Mouse (Mus musculus): Measurements from ENCODE around the gene Nr5a1. TPM values are rescaled to one million over a fixed set of nuclear protein-coding genes. Genes with fewer than 3 reads are reported as not detected.

Nr5a1 gene
- 0.05 and 1.1 TPM in 2 replicates for polyA plus RNA-seq (2015; fragmentation: Nextera tagmentation; extraction: Ambion mirVana)

DNA sequence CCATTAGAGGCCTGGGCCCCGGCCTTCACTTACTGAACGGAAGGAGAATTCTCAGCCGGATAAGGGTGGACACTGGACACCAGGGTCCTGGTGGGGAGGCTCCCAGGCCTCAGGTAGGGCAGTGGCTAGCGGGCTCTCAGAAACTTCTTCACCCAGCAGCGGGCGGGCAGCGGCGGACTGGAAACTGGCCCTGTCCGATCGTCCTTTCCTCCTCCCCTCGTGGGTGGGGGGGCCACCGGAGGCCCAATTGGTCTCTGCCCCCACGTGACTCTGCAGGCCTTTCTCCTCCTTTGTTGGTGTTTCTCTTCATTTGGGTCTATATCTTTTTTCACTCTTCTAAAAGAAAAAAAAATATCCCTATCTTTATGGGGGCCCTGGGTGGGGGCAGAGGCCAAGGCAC lies at the start of gene Nr5a1:
Gene Nr5a1 (minus strand): TSS at position 219 of the 400 bp plus-strand sequence.
- Histone ChIP-seq H3K9me3 (no peaks in the 10 kb centered on the region), H3K27me3 (replicated peaks) (peaks cover 48% of the 10 kb centered on the region), H3K4me2 (replicated peaks) (no peak within 1 kb of the TSS), H3K4me3 (replicated peaks) (no peak within 1 kb of the TSS), H3K4me1 (replicated peaks) (peaks cover 20% of the 10 kb centered on the region), H3K9ac (no peak within 1 kb of the TSS), H3K36me3 (no peaks in the 10 kb centered on the region), H3K27ac (no peak within 1 kb of the TSS)
- ATAC-seq: no peak
- 88% methylated on average over 13 of the region's 13 CpGs for WGBS

DNA sequence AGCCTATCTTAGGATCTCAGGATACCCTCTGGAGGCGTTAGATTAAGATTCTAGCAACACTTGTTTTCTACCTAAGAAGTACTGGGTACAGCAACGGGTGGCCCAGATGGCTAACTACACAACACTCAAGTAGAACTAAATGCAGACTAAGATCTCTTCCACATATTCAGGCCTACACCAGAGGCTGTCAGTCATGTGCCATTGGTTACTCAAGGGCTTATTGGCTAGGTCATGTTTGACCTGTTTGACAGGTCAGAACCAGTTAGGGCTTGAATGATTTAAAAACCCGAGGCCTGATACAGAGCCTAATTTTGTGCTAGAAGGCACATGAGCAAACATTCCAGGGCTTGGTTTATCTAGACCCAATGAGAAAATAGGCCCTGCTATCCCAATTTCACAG lies 25.5 kb upstream of the Nr5a1 start:
- no peak overlapping the region for H3K4me2 ChIP-seq (replicated peaks)
- no peak for ATAC-seq
- WGBS: 74% methylated on average over 3 of the region's 3 CpGs

DNA sequence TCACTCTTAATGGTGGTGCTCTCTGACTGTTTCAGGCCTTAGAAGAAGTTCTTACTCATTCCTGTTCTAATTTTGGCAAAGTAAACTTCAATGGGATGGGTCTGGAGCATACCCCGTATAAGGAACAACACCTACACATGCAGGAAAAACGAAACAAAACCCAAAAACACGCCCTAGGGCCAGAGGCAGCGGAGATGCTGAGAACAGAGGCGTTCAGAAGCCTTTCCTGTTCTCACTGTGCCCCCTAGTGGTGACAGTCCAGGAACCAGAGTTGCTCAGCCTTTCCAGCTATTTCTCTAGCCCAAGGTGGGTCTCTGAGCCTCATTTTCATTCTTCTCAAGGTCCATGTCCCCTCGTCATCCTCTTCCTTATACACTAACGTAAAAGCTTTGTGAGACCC lies 25.1 kb upstream of the Nr5a1 start:
- Histone ChIP-seq H3K9me3 (no peaks in the 10 kb centered on the region), H3K4me1 (replicated peaks) (no peaks in the 10 kb centered on the region), H3K4me2 (replicated peaks) (no peak overlapping the region), H3K36me3 (no peaks in the 10 kb centered on the region), H3K27ac (no peak overlapping the region), H3K4me3 (replicated peaks) (no peak overlapping the region), H3K27me3 (replicated peaks) (no peaks in the 10 kb centered on the region), H3K9ac (no peak overlapping the region)
- ATAC-seq: 0 out of 2 replicates have a peak, but pooled peaks have one; percentile 61
- 33% methylated on average over 7 of the region's 7 CpGs for WGBS

More for the DNA sequence above, 25.5 kb upstream of the Nr5a1 start:
- Histone ChIP-seq H3K4me1 (replicated peaks) (no peaks in the 10 kb centered on the region), H3K27ac (no peak overlapping the region), H3K36me3 (no peaks in the 10 kb centered on the region), H3K9ac (no peak overlapping the region), H3K27me3 (replicated peaks) (no peaks in the 10 kb centered on the region), H3K9me3 (no peaks in the 10 kb centered on the region), H3K4me3 (replicated peaks) (no peak overlapping the region)

DNA sequence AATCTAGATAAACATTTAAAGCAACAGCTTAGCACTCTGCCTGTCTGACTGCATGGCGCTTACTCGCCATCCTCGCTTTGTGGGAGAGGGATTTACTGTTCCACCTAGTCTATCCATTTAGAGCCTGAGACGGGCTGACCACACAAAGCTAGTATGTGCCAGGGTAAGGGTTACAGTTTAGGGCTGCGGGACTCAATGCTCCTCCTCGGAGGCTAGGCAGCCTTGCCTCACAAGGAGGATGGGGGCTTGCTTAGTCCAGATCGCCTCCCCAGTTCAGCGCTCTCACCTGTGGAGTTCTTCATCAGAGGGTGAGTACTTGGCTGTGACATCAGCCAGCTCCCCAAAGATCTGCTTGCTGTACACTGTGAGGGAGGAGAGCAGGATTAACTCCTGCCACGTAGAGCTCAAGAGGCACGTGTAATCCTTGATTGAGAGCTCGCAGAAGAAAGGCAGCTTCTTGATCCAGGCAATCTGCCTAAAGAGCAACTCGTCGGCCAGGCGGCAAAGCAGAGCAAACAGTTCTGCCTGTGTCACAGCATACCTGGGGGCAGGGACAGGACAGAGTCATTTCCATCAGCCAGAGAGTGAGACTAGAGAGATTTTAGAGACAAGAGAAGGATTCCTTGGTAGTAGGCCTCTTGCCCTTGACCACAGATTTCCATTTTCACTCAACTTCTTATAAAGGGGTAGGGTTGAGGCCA lies 24.4 kb upstream of the Nr5a1 start:
- no peak overlapping the region for H3K4me2 ChIP-seq (replicated peaks)
- no peaks in the 10 kb centered on the region for H3K36me3 ChIP-seq
- 86% methylated on average over 14 of the region's 14 CpGs for WGBS
- H3K27ac ChIP-seq: no peak overlapping the region
- no peak for ATAC-seq
- H3K9ac ChIP-seq: no peak overlapping the region
- no peak overlapping the region for H3K4me3 ChIP-seq (replicated peaks)
- H3K27me3 ChIP-seq (replicated peaks): no peaks in the 10 kb centered on the region
- H3K4me1 ChIP-seq (replicated peaks): no peaks in the 10 kb centered on the region
- H3K9me3 ChIP-seq: no peaks in the 10 kb centered on the region

DNA sequence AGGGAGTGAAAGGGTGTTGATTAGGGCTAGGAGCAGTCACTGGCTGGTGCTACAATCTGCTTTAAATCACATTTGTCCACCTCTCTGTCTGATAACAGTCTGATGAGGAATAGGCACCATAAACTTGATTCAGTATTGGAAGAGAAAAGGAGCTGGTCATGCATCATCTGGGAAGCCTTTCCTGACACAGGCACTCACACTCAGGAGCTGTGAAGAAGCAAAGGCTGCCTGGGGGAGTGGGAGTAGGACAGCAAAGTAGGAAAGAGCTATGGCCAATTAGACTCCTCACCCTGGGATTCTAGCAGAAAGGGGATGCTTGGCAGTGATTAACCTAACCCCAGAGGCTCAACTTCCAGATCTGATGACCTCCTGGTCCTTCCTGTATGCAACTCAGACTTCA lies 21.4 kb upstream of the Nr5a1 start:
- Histone ChIP-seq H3K4me1 (replicated peaks) (no peaks in the 10 kb centered on the region), H3K9ac (no peak overlapping the region), H3K9me3 (no peaks in the 10 kb centered on the region), H3K27ac (no peak overlapping the region), H3K27me3 (replicated peaks) (no peaks in the 10 kb centered on the region), H3K4me2 (replicated peaks) (no peak overlapping the region), H3K36me3 (no peaks in the 10 kb centered on the region), H3K4me3 (replicated peaks) (no peak overlapping the region)
- ATAC-seq: no peak

DNA sequence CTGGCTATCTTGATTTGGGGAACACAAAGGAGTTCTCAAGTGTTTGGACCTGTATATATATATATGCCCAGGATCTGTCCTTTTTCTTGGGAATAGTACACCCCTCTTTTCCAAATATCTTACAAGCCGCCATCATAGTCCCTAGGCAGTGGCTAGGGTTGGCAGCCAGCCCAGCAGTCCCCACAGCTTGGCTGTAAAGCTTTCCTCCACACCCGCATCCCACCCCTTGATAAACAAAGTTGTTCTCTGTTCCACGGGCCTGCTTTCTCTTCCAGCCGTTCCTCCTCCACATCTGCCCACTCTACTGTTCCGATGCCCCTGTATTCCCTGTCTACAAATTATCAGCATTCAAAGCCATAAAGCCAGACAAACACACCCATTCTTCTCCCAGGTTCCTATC lies 20.4 kb upstream of the Nr5a1 start:
- no peaks in the 10 kb centered on the region for H3K4me1 ChIP-seq (replicated peaks)
- H3K36me3 ChIP-seq: no peaks in the 10 kb centered on the region
- no peak overlapping the region for H3K4me3 ChIP-seq (replicated peaks)
- H3K4me2 ChIP-seq (replicated peaks): no peak overlapping the region
- no peak overlapping the region for H3K27ac ChIP-seq
- ATAC-seq: no peak
- 56% methylated on average over 5 of the region's 5 CpGs for WGBS
- H3K27me3 ChIP-seq (replicated peaks): no peaks in the 10 kb centered on the region
- no peaks in the 10 kb centered on the region for H3K9me3 ChIP-seq
- H3K9ac ChIP-seq: no peak overlapping the region

DNA sequence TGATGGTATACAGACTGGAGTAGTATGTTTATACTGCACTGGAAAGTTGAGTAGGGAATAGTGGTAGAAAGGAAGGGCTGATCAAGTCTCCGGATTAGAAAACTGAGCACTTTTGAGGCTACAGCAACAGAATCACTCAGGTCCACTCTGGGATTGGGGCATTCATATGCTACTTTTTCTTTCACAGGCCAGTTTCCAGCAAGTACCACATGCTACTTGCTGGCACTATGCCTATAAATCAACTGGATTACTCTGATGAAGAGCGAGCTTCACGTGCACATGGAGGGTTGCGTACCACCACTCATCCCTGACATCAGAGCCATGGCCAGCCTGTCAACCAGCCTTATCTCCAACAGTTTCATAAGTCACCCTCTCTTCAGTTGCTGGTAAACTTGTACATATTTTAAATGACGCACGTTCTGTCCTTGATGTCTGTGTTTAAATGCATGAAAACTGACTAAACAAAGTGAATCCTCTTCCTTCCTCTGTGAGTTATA lies 16.0 kb upstream of the Nr5a1 start:
- Histone ChIP-seq H3K27me3 (replicated peaks) (no peaks in the 10 kb centered on the region), H3K9me3 (no peaks in the 10 kb centered on the region), H3K4me2 (replicated peaks) (no peak overlapping the region), H3K4me3 (replicated peaks) (no peak overlapping the region), H3K4me1 (replicated peaks) (no peaks in the 10 kb centered on the region), H3K9ac (no peak overlapping the region), H3K36me3 (no peaks in the 10 kb centered on the region), H3K27ac (no peak overlapping the region)
- 88% methylated on average over 6 of the region's 6 CpGs for WGBS
- no peak for ATAC-seq

DNA sequence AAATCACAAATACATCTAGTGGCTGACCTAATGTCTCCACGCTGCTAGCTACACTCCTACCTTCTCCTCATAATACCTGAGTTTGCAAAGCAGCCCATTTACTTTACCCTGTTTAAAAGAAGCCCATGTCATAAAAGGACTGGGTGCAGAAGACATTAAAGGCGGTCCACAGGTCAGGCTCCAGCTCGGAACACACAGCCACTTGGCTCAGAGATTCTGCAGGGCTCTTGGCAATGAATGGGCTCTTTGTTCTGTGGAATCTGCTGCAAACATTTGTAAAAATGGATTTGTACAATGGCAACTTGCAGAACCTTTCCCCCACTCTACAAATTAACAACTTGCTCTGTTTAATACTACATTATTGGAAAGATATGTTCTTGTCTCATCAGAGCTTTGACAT lies 11.1 kb upstream of the Nr5a1 start:
- Histone ChIP-seq H3K4me2 (replicated peaks) (no peak overlapping the region), H3K4me3 (replicated peaks) (no peak overlapping the region), H3K36me3 (no peaks in the 10 kb centered on the region), H3K9me3 (no peaks in the 10 kb centered on the region), H3K27ac (no peak overlapping the region), H3K9ac (no peak overlapping the region), H3K27me3 (replicated peaks) (no peaks in the 10 kb centered on the region), H3K4me1 (replicated peaks) (no peaks in the 10 kb centered on the region)
- 44% methylated on average over 3 of the region's 3 CpGs for WGBS
- ATAC-seq: peak; percentile 60

DNA sequence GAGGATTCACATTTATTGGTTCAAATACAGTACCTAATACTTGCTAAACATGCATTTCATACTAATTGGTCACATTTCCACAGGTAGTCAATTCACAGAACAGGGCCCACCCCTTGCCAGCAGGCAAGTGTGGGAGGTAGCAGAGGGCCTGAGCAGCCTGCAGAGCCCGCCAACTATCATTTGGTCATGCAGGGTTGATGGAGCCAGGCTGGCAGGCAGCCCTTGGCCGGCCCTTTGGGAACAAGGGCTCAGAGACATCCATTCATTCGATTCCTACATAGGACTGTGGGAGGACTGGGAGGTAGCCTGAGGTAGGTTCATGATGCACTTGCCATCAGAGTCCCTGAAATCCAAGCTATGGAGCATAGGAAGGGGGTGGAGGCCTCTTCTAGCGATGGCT lies 9.0 kb upstream of the Nr5a1 start:
- H3K27me3 ChIP-seq (replicated peaks): no peaks in the 10 kb centered on the region
- no peak overlapping the region for H3K9ac ChIP-seq
- no peak for ATAC-seq
- no peaks in the 10 kb centered on the region for H3K9me3 ChIP-seq
- no peaks in the 10 kb centered on the region for H3K4me1 ChIP-seq (replicated peaks)
- H3K36me3 ChIP-seq: no peaks in the 10 kb centered on the region
- whole genome bisulfite sequencing: 81% methylated on average over 4 of the region's 4 CpGs
- no peak overlapping the region for H3K4me2 ChIP-seq (replicated peaks)
- no peak overlapping the region for H3K27ac ChIP-seq
- H3K4me3 ChIP-seq (replicated peaks): no peak overlapping the region

DNA sequence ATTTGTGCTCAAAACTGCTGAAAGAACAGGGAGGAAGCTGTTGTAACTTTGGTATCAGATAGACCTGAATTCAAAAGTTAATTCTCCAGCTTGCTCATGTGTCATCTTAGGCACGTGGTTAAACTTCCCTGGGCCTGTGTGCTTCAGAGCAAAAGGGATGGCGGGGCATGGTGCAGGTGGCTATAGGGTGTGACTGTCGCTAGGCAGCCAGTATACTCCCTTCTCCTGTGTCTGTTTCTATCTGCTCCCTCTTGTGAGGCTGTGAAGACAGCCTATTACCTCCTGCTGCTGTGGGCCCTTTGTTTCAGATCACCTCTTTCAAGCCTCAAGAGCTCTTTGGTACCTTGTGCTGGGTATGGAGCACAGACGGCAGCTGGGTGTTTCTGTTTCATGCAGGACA lies 7.7 kb upstream of the Nr5a1 start:
- Histone ChIP-seq H3K27ac (no peak overlapping the region), H3K27me3 (replicated peaks) (no peaks in the 10 kb centered on the region), H3K4me2 (replicated peaks) (no peak overlapping the region), H3K9me3 (no peaks in the 10 kb centered on the region), H3K9ac (no peak overlapping the region), H3K4me1 (replicated peaks) (no peaks in the 10 kb centered on the region), H3K4me3 (replicated peaks) (no peak overlapping the region), H3K36me3 (no peaks in the 10 kb centered on the region)
- 50% methylated on average over 4 of the region's 4 CpGs for WGBS
- peak; percentile 70 for ATAC-seq

DNA sequence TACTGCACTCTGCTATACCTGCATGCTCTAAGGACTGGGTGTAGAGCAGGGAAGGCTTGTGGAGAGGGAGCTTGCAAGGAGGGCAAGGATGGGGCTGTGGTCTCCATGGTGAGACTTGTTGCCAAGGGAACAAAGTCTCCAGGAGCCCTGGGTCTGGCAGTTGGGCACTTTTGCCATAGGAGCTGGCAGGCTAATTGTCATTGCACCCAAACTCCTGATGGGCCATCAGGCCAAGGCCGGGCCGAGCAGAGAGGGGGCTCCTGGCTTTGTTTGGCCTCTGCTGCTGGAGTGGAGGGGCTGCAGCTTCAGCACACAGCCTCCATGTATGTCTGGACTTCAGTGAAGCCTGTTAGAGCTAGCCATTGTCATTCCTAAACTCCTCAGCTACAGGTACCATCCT lies 6.3 kb upstream of the Nr5a1 start:
- no peaks in the 10 kb centered on the region for H3K9me3 ChIP-seq
- 84% methylated on average over 2 of the region's 2 CpGs for WGBS
- H3K4me2 ChIP-seq (replicated peaks): no peak overlapping the region
- no peaks in the 10 kb centered on the region for H3K4me1 ChIP-seq (replicated peaks)
- H3K27ac ChIP-seq: no peak overlapping the region
- H3K36me3 ChIP-seq: no peaks in the 10 kb centered on the region
- no peaks in the 10 kb centered on the region for H3K27me3 ChIP-seq (replicated peaks)
- no peak for ATAC-seq
- no peak overlapping the region for H3K9ac ChIP-seq
- no peak overlapping the region for H3K4me3 ChIP-seq (replicated peaks)

DNA sequence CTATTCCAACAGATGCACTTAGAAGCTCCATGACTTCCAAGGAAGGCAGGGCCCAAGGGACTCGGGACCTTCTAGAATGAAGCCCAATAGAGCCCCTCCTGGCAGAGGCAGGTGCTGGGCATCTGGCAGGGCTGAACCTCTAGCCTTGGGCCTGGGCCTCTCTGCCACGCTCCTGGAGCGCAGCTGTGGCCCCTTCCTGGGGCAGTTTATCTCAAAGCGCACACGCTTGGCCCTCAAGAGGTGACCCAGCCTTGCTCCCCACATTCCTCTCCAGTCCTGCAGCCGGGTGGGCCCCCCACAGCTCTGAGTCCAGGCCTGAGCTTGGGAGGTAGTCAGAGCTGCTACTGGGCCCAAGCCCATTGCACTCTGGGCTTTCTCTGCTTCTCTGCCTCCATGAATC lies 5.0 kb upstream of the Nr5a1 start:
- no peak overlapping the region for H3K4me3 ChIP-seq (replicated peaks)
- WGBS: 57% methylated on average over 6 of the region's 6 CpGs
- no peak overlapping the region for H3K27ac ChIP-seq
- H3K9me3 ChIP-seq: no peaks in the 10 kb centered on the region
- H3K27me3 ChIP-seq (replicated peaks): no peaks in the 10 kb centered on the region
- ATAC-seq: no peak
- H3K9ac ChIP-seq: no peak overlapping the region
- no peaks in the 10 kb centered on the region for H3K4me1 ChIP-seq (replicated peaks)
- no peaks in the 10 kb centered on the region for H3K36me3 ChIP-seq
- no peak overlapping the region for H3K4me2 ChIP-seq (replicated peaks)

DNA sequence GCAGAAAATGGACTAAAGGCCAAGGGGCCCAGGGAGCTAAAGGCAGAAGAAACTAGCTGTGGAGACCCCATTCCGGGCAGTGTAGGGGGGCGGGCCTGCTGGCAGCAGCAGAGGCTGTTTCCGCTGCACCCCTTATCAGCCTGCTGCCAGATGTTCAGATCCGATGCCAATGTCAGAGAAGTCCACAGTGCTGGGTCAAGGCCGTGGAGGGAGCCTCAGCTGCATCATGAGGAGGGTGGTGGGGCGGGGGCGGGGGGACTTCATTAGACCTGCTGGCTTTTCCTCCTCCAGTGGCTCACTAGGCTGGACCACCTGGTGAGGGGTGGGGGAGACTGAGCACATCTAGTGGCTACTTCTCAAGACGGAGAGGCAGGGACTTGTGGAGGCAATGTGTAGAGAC lies 4.3 kb upstream of the Nr5a1 start:
- 67% methylated on average over 8 of the region's 8 CpGs for WGBS
- no peaks in the 10 kb centered on the region for H3K9me3 ChIP-seq

More for the DNA sequence above, 4.3 kb upstream of the Nr5a1 start:
- Histone ChIP-seq H3K4me2 (replicated peaks) (no peak overlapping the region), H3K36me3 (no peaks in the 10 kb centered on the region), H3K9ac (no peak overlapping the region), H3K27me3 (replicated peaks) (peaks cover 5% of the 10 kb centered on the region), H3K27ac (no peak overlapping the region), H3K4me1 (replicated peaks) (no peaks in the 10 kb centered on the region), H3K4me3 (replicated peaks) (no peak overlapping the region)
- no peak for ATAC-seq
